Mouse (Mus musculus) heart, postnatal 0 days (tissue): ENCODE measurements around the gene Cdk5r2. TPM values are rescaled to one million over a fixed set of nuclear protein-coding genes. Genes with fewer than 3 reads are reported as not detected.

Experiments
- ATAC-seq: fragments of 200-750 bp; cut with Nextera tagmentation; 2 replicates; pipeline ENCODE4 v1.8.0; 2017; ENCODE audit warnings: low read depth, moderate number of reproducible peaks, moderate library complexity; ENCODE audit not compliant: insufficient read depth
- DNase-seq: peaks from one replicate; pipeline ENCODE4 v3.0.0-alpha.2; 2016; ENCODE audit warnings: low spot score
- H3K27ac ChIP-seq: fragments of 300-500 bp; sonication (generic); 2 replicates; pipeline ENCODE4 v1.5.1; 2014; ENCODE audit warnings: low read depth, mild to moderate bottlenecking
- H3K27me3 ChIP-seq: fragments of 300-500 bp; sonication (generic); 2 replicates; pipeline ENCODE4 v1.6.1; 2014; ENCODE audit warnings: low read length, mixed read lengths; ENCODE audit not compliant: control insufficient read depth, insufficient read depth
- H3K36me3 ChIP-seq: fragments of 300-500 bp; sonication (generic); replicated peaks from 2 replicates; pipeline ENCODE4 v1.6.1; 2014; ENCODE audit warnings: low read length, mixed read lengths; ENCODE audit not compliant: control insufficient read depth, insufficient read depth
- H3K4me1 ChIP-seq: fragments of 300-500 bp; sonication (generic); 2 replicates; pipeline ENCODE4 v1.6.1; 2014; ENCODE audit warnings: antibody characterized with exemption; ENCODE audit not compliant: control insufficient read depth, insufficient read depth
- H3K4me2 ChIP-seq: fragments of 300-500 bp; sonication (generic); 2 replicates; pipeline ENCODE4 v1.6.1; 2014; ENCODE audit warnings: low read depth, mild to moderate bottlenecking, low read length, moderate library complexity
- H3K4me3 ChIP-seq: fragments of 300-500 bp; sonication (generic); 2 replicates; pipeline ENCODE4 v1.5.1; 2014; ENCODE audit warnings: low read depth, low read length
- H3K9ac ChIP-seq: fragments of 300-500 bp; sonication (generic); replicated peaks from 2 replicates; pipeline ENCODE4 v1.6.1; 2014; ENCODE audit warnings: low read depth, low read length, mixed read lengths
- H3K9me3 ChIP-seq: fragments of 300-500 bp; sonication (generic); replicated peaks from 2 replicates; pipeline ENCODE4 v1.6.1; 2016; ENCODE audit warnings: low read length; ENCODE audit not compliant: control insufficient read depth
- CTCF ChIP-seq: IDR thresholded peaks from 2 replicates; pipeline ENCODE4 v1.5.1; 2016; ENCODE audit warnings: antibody characterized with exemption, control low read depth, low read depth
- EP300 ChIP-seq: IDR thresholded peaks from 2 replicates; pipeline ENCODE4 v1.6.1; 2016; ENCODE audit warnings: antibody characterized with exemption, low read depth
- WGBS: fragments of 180-500 bp; shearing (Covaris S2); extraction: QIAGEN DNeasy Blood & Tissue Kit; methylation state at CpG from one replicate; pipeline ENCODE4 v1.1.7; 2014; 5-methylcytosine and 5-hydroxymethylcytosine counted together
- polyA plus RNA-seq: library from polyadenylated mRNA; unstranded; fragments of >200 nt; fragmentation: Nextera tagmentation; extraction: Ambion mirVana; gene quantifications from 2 replicates; pipeline ENCODE4 v1.2.1, GENCODE M21; 2015
- total RNA-seq: library from RNA; depleted of rRNA; stranded (reverse); fragments of >200 nt; gene quantifications from 2 replicates; pipeline ENCODE4 v1.2.3, GENCODE M21; 2014; ENCODE audit warnings: low replicate concordance

Cdk5r2 gene
- total and polyA plus RNA-seq, 2 experiments from 2014 or later = not detected

DNA sequence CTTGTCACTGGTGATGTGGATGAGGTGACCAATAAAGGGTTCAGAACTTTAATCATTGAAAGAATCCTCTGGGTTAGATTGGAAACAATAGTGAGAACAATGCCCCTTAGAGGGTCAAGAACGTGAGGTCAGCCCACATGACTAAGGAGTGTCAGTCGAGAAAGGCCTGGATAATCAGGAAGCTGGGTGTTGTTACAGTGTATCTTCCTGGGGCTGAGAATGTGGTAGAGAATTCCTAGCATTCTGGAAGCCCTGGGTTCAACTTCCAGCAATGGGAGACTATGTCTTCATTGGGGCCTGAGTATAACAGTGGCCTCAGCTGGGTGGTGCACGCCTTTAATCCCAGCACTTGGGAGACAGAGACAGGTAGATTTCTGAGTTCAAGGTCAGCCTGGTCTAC is 22.5 kb downstream of the Cdk5r2 start:
- Histone ChIP-seq H3K9ac (no peak overlapping the region), H3K4me3 (no peak overlapping the region), H3K4me1 (peaks cover 3% of the 10 kb centered on the region; the same call in 1 of the 2 replicates), H3K27me3 (peaks cover 46% of the 10 kb centered on the region), H3K9me3 (no peaks in the 10 kb centered on the region), H3K4me2 (no peak overlapping the region), H3K27ac (no peak overlapping the region), H3K36me3 (no peaks in the 10 kb centered on the region)
- WGBS = 33% methylated on average over 3 of the region's 3 CpGs
- DNase-seq = no peak
- no peak for TF ChIP-seq CTCF
- TF ChIP-seq EP300 = no peak
- no peak for ATAC-seq

DNA sequence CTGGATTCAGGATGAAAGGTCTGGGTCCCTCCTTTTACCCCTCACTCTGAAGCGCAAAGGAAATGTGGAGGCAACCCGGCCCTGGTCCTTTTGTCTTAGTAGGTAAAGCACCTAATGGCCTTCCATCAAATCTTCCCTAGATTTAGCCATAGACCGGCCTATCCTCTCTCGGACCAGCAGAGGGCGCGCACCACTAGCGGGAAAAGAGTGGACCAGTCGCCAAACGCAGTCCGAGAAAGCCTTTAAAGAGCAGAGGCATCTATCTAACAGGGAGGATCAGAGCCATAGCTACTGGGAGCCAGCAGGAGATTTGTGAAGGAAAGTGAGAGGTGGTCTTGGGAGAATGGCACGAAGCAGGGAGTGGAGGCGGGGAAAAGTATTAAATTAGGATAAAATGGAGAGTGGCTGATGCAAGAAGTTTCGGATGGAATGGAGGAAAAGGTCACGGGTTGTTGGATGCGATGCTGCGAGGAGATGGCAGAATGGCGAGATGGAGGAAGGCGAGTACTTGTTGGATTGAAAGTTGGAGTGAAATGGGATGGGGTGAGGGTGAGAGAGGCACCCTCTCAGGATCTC is 26.1 kb downstream of the Cdk5r2 start:
- peaks cover 74% of the 10 kb centered on the region for H3K27me3 ChIP-seq

DNA sequence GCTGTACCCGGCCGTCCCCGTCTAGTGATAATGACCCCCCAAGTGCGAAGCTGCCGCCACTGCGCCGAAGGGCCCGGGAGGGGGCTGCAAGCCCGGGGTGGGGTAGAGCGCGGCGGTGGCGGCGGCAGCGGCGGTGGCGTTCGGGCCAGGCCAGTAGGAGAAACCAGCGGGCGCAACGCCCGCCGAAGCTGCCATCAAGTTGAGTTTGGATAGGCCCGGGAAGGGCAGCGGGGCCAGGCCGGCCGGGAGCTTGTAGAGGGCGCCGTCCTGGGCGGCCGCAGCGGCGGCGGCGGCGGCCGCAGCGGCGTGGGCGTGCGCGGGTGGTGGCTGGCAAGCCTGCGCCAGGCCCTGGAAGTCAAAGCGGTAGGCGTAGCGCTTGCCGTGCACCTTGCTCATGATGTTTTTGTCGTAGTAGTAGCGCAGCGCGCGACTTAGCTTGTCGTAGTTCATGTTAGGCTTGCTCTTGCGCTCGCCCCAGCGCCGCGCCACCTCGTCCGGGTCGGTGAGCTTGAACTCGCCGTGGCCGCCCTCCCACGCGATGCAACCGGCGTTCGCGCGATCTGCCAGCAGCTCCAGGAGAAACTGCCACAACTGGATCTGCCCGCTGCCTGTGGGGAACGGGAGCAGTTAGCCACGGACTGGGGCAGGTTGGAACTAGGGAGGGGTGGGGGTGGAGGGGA is 27.5 kb downstream of the Cdk5r2 start:
- 6% methylated on average over 68 of the region's 74 CpGs for WGBS
- Histone ChIP-seq H3K27me3 (peaks cover 85% of the 10 kb centered on the region), H3K4me2 (peak overlapping the region; percentile 69), H3K36me3 (no peaks in the 10 kb centered on the region), H3K4me3 (peak overlapping the region; percentile 47), H3K9me3 (no peaks in the 10 kb centered on the region), H3K9ac (no peak overlapping the region), H3K4me1 (peaks cover 6% of the 10 kb centered on the region; the same call in 1 of the 2 replicates), H3K27ac (no peak overlapping the region)
- TF ChIP-seq EP300 (no peak), CTCF (no peak)
- no peak for ATAC-seq
- DNase-seq = no peak

More for the DNA sequence above, 26.1 kb downstream of the Cdk5r2 start:
- H3K27ac ChIP-seq = no peak overlapping the region
- 4% methylated on average over 18 of the region's 18 CpGs for WGBS
- ATAC-seq (no peak), DNase-seq (peak; percentile 61)
- H3K4me1 ChIP-seq = peaks cover 6% of the 10 kb centered on the region; the same call in 1 of the 2 replicates
- no peak overlapping the region for H3K4me2 ChIP-seq
- H3K36me3 ChIP-seq = no peaks in the 10 kb centered on the region
- H3K9me3 ChIP-seq = no peaks in the 10 kb centered on the region
- TF ChIP-seq CTCF (peak; percentile 95), EP300 (no peak)
- H3K4me3 ChIP-seq = no peak overlapping the region
- no peak overlapping the region for H3K9ac ChIP-seq

DNA sequence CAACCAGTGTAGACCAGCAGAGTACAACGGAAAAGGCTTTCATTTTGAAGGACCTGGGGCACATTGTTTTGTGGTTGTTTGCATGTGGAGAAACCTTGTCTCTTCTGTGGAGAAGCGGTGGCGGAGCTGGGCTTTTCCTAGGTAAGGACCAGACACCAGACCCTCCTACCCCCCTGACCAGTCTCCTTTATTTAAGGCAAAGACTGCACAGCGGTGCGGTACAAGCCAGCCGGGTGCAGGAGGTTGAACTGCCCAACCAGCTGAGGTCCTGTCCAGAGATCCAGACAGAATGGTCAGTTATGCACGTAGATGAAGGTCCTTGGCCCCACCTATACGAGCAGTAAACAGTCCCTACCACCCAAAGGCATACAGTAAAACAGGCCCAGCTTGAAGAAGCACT is 28.1 kb downstream of the Cdk5r2 start:
- Histone ChIP-seq H3K4me2 (peak overlapping the region; percentile 69), H3K27me3 (peaks cover 89% of the 10 kb centered on the region), H3K9ac (no peak overlapping the region), H3K36me3 (no peaks in the 10 kb centered on the region), H3K9me3 (no peaks in the 10 kb centered on the region), H3K27ac (no peak overlapping the region), H3K4me3 (peak overlapping the region; percentile 47), H3K4me1 (peaks cover 6% of the 10 kb centered on the region; the same call in 1 of the 2 replicates)
- DNase-seq (no peak), ATAC-seq (no peak)
- TF ChIP-seq EP300 (no peak), CTCF (no peak)
- WGBS = 8% methylated on average over 8 of the region's 8 CpGs

DNA sequence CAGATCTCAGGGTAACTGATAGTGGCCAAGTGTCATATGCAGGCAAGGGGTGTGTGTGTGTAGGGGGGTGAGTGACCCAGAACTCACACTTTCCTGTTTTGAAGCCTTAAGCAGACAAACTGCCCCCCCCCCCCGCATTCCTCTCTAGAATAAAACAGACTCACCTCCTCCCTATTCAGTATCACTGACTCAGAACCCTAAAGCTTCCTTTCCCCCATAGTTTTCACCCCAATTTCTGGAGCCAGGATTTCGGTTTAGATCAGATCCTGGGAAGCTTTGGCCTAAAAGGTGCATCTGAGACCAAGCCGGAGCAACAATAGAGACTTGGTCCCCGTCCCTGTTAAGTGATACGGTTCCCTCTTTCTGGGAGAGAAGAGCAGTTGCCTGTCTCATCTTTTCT is 28.7 kb downstream of the Cdk5r2 start:
- 21% methylated on average over 5 of the region's 5 CpGs for WGBS
- no peaks in the 10 kb centered on the region for H3K36me3 ChIP-seq
- H3K9me3 ChIP-seq = no peaks in the 10 kb centered on the region
- H3K4me3 ChIP-seq = no peak overlapping the region
- H3K4me1 ChIP-seq = peaks cover 6% of the 10 kb centered on the region; the same call in 1 of the 2 replicates
- no peak overlapping the region for H3K4me2 ChIP-seq
- ATAC-seq = no peak
- TF ChIP-seq EP300 = no peak
- no peak for TF ChIP-seq CTCF
- H3K27ac ChIP-seq = no peak overlapping the region
- peaks cover 91% of the 10 kb centered on the region for H3K27me3 ChIP-seq
- no peak for DNase-seq
- H3K9ac ChIP-seq = no peak overlapping the region
